ENCODE assay signal across 9 mouse cellular contexts in the genomic region with DNA sequence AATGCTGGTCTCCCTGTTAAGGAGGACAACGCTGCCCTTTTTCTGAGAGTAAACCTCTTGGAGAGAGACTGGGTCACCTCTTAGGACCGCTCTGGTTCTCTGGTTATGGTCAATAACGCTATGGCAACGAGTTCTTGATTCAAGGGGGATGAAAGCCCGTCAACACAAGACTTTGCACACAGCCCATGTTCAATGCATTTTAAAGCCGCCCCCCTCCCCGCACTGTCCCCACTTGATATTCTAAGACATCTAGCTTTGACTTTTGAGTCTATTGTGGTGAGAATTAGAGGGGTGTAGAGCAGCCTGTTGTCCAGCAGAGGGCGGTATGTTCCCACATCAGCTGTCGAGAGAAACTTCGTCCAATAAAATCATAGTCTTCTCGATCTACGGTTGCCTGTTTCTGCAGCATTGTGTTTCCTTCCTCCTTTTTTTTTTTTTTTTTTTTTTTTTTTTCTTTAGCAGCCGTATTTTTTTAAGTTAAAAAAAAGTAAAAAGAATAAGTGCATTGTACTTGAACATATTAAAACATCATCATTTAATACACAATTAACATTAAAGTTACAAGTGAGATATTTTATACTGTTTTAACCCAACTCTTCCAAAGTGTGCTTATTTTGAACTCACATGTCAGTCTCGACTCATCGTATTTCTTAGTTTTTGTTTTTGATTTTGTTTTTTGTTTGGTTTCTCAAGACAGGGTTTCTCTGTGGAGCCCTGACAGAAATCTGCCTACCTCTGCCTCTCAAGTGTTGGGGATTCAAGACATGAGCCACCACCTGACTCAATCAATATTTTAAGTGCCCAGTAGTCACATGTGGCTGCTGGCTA. TPM values are rescaled to one million over a fixed set of nuclear protein-coding genes. Genes with fewer than 3 reads are reported as not detected.
DNase-seq lines count a peak whose midpoint lies in the region; ATAC-seq and TF ChIP-seq lines count a peak whose summit lies in the region.
"Had no signal": no experiment of that assay in that cellular context is flagged by ENCODE, and none has a peak within 500 bp of the region (broad histone marks: within the 10 kb centered on the region; RNA-seq: fewer than 3 reads in every experiment).

No protein-coding gene starts in this region.

- H3K27ac ChIP-seq in ES-E14 (ENCODE audit: insufficient read depth, low read depth, low read length, poor library complexity, severe bottlenecking), result no peak overlapping the region
- H3K27ac ChIP-seq in forebrain, embryonic 12.5 days, result no peak overlapping the region
- no peak overlapping the region for H3K27ac ChIP-seq in hindbrain, embryonic 11.5 days (ENCODE audit: low read depth, low read length)
- H3K27ac ChIP-seq: heart, embryonic 13.5 days had no signal

- peak; percentile 46; the same call in 1 of the 2 replicates for ATAC-seq in forebrain, embryonic 12.5 days (ENCODE audit: low FRiP score)
- ATAC-seq in hindbrain, embryonic 11.5 days (ENCODE audit: low FRiP score), result peak; percentile 54

- 0 out of 2 replicates have a peak overlapping the region, but pooled peaks have one; percentile 11 for H3K4me2 ChIP-seq in forebrain, embryonic 12.5 days
- H3K4me2 ChIP-seq in hindbrain, embryonic 11.5 days (replicated peaks; ENCODE audit: low read depth, low read length), result no peak overlapping the region; the same call in 1 of the 2 replicates
- H3K4me2 ChIP-seq: heart, embryonic 13.5 days had no signal

- H3K4me1 ChIP-seq in ES-E14 (ENCODE audit: control insufficient read depth in 2 of 2, insufficient read depth in 2 of 2, low read length in 2 of 2, poor library complexity in 1 of 2), result no peaks in the 10 kb centered on the region
- H3K4me1 ChIP-seq in forebrain, embryonic 12.5 days, result no peaks in the 10 kb centered on the region
- H3K4me1 ChIP-seq in hindbrain, embryonic 11.5 days (replicated peaks; ENCODE audit: control insufficient read depth, insufficient read depth, low read length), result no peaks in the 10 kb centered on the region
- H3K4me1 ChIP-seq: heart, embryonic 13.5 days had no signal

- DNase-seq in ES-E14 (ENCODE audit: low read depth, low spot score), result peak; percentile 66
- DNase-seq in brain, embryonic 18.5 days (ENCODE audit: low read depth, low spot score), result peak; percentile 49
- DNase-seq in hindbrain, embryonic 11.5 days (ENCODE audit: low spot score), result peak; percentile 86
- DNase-seq in layer of hippocampus, postnatal 14 days (ENCODE audit: low spot score in 2 of 2), result peak; percentile 60 to 82
- peak; percentile 78 for DNase-seq in lung, postnatal 36 days
- peak; percentile 40 for DNase-seq in retina, adult 2 months (ENCODE audit: low read depth, low spot score)
- DNase-seq in thymus, postnatal 25 days, result peak; percentile 79

- no peak overlapping the region for H3K4me3 ChIP-seq in ES-E14 (ENCODE audit: insufficient read depth in 1 of 2, low read depth in 1 of 2, low read length in 2 of 2, poor library complexity in 1 of 2, severe bottlenecking in 1 of 2)
- no peak overlapping the region for H3K4me3 ChIP-seq in forebrain, embryonic 12.5 days (replicated peaks)
- no peak overlapping the region for H3K4me3 ChIP-seq in hindbrain, embryonic 11.5 days (ENCODE audit: low read depth, low read length)
- H3K4me3 ChIP-seq: heart, embryonic 13.5 days had no signal

- 23% methylated on average over 15 of the region's 15 CpGs for WGBS in forebrain, embryonic 12.5 days
- 26% methylated on average over 15 of the region's 15 CpGs for WGBS in hindbrain, embryonic 11.5 days

- no peaks in the 10 kb centered on the region for H3K9me3 ChIP-seq in ES-E14 (ENCODE audit: control insufficient read depth, insufficient read depth, low read depth, low read length)
- no peaks in the 10 kb centered on the region for H3K9me3 ChIP-seq in forebrain, embryonic 12.5 days
- no peaks in the 10 kb centered on the region for H3K9me3 ChIP-seq in hindbrain, embryonic 11.5 days (ENCODE audit: control insufficient read depth, low read length)
- H3K9me3 ChIP-seq: heart, embryonic 13.5 days had no signal

- no peaks in the 10 kb centered on the region for H3K36me3 ChIP-seq in ES-E14 (ENCODE audit: control insufficient read depth, insufficient read depth, low read length, poor library complexity, severe bottlenecking)
- H3K36me3 ChIP-seq in forebrain, embryonic 12.5 days (replicated peaks), result no peaks in the 10 kb centered on the region
- H3K36me3 ChIP-seq in hindbrain, embryonic 11.5 days (ENCODE audit: control insufficient read depth, insufficient read depth, low read length), result no peaks in the 10 kb centered on the region
- H3K36me3 ChIP-seq: heart, embryonic 13.5 days had no signal

- peaks cover 9% of the 10 kb centered on the region; the same call in 1 of the 2 replicates for H3K27me3 ChIP-seq in forebrain, embryonic 12.5 days
- no peaks in the 10 kb centered on the region for H3K27me3 ChIP-seq in hindbrain, embryonic 11.5 days (ENCODE audit: control insufficient read depth, insufficient read depth, low read length)
- H3K27me3 ChIP-seq: heart, embryonic 13.5 days had no signal

- in situ Hi-C loops in ES-E14 (cut with MboI; ENCODE audit: low sequenced_read_pairs in 2 of 2, unreplicated experiment in 2 of 2), result no loop called here

- no peak overlapping the region for H3K9ac ChIP-seq in ES-E14 (ENCODE audit: insufficient read depth, low read depth, low read length, poor library complexity, severe bottlenecking)
- H3K9ac ChIP-seq in forebrain, embryonic 12.5 days, result no peak overlapping the region
- H3K9ac ChIP-seq in hindbrain, embryonic 11.5 days (ENCODE audit: low read depth, low read length), result no peak overlapping the region
- H3K9ac ChIP-seq: heart, embryonic 13.5 days had no signal

TF ChIP-seq in ES-E14, 5 proteins besides CTCF, POLR2A, EP300 and RAD21:
- TF ChIP-seq HCFC1 (IDR thresholded peaks at IDR 0.05; ENCODE audit: borderline replicate concordance, insufficient read depth, low read length) (no peak), ZC3H11A (IDR thresholded peaks at IDR 0.05; ENCODE audit: borderline replicate concordance, low read depth, low read length) (peak; percentile 92), ZNF384 (IDR thresholded peaks at IDR 0.05; ENCODE audit: low read depth, low read length) (peak; percentile 89)
TF ChIP-seq in ES-E14: peak in this region for 2.

RNA-seq across cellular contexts. Expression of a gene that starts 13.7 kb away (rescaled TPM):
- total RNA-seq in ES-E14 (2012; rRNA removed), result 21.7 and 32.1 TPM in 2 replicates
- 89.7 and 95.6 TPM in 2 replicates for polyA plus RNA-seq in forebrain, embryonic 12.5 days (2016; fragmentation: Nextera tagmentation; extraction: Ambion mirVana)
- 91.4 and 109 TPM in 2 replicates for polyA plus RNA-seq in hindbrain, embryonic 11.5 days (2014; fragmentation: Nextera tagmentation; extraction: Ambion mirVana)
- 10 to 100 TPM; 40.3 to 42.2 TPM for total RNA-seq in layer of hippocampus, postnatal 14 days (2021)

RNA-seq across cellular contexts. Expression of a gene that starts 26.9 kb away (rescaled TPM):
- total RNA-seq in ES-E14 (2012; rRNA removed), result 5.4 and 33.6 TPM in 2 replicates
- 3.2 and 3.8 TPM in 2 replicates for polyA plus RNA-seq in forebrain, embryonic 12.5 days (2016; fragmentation: Nextera tagmentation; extraction: Ambion mirVana)
- 4.3 and 5.8 TPM in 2 replicates for polyA plus RNA-seq in hindbrain, embryonic 11.5 days (2014; fragmentation: Nextera tagmentation; extraction: Ambion mirVana)
- total RNA-seq in layer of hippocampus, postnatal 14 days (2021), result 10 to 100 TPM; 10.0 to 11.9 TPM

RNA-seq across cellular contexts. Expression of a gene that starts 50.8 kb away (rescaled TPM):
- total RNA-seq in ES-E14 (2012; rRNA removed), result 50.0 and 54.7 TPM in 2 replicates
- 26.4 and 28.9 TPM in 2 replicates for polyA plus RNA-seq in forebrain, embryonic 12.5 days (2016; fragmentation: Nextera tagmentation; extraction: Ambion mirVana)
- polyA plus RNA-seq in hindbrain, embryonic 11.5 days (2014; fragmentation: Nextera tagmentation; extraction: Ambion mirVana), result 27.4 and 33.2 TPM in 2 replicates
- total RNA-seq in layer of hippocampus, postnatal 14 days (2021), result 10 to 100 TPM; 20.8 to 22.6 TPM

RNA-seq across cellular contexts. Expression of a gene that starts 51.0 kb away (rescaled TPM):
- 1.4 and 1.5 TPM in 2 replicates for total RNA-seq in ES-E14 (2012; rRNA removed)
- 0.65 and 0.88 TPM in 2 replicates for polyA plus RNA-seq in forebrain, embryonic 12.5 days (2016; fragmentation: Nextera tagmentation; extraction: Ambion mirVana)
- polyA plus RNA-seq in hindbrain, embryonic 11.5 days (2014; fragmentation: Nextera tagmentation; extraction: Ambion mirVana), result 0.95 and 1.2 TPM in 2 replicates
- 1 to 10 TPM; 1.6 to 1.8 TPM for total RNA-seq in layer of hippocampus, postnatal 14 days (2021)
